Mouse (Mus musculus) thymus, adult 2 months (tissue): ENCODE measurements around the gene E130114P18Rik.

Experiments
- CTCF ChIP-seq: fragments of 200-500 bp; IDR thresholded peaks from 2 replicates; pipeline ENCODE4 v1.5.1; 2012; ENCODE audit warnings: mild to moderate bottlenecking, control low read depth, low read length, moderate library complexity, borderline replicate concordance; ENCODE audit not compliant: control insufficient read depth, poor library complexity, insufficient read depth; ENCODE audit errors: extremely low read depth
- POLR2A ChIP-seq: fragments of 200-500 bp; IDR thresholded peaks from 2 replicates; pipeline ENCODE4 v1.6.1; 2012; ENCODE audit warnings: mild to moderate bottlenecking, low read length, control low read depth, moderate library complexity; ENCODE audit not compliant: control insufficient read depth, poor library complexity, insufficient read depth; ENCODE audit errors: extremely low read depth

DNA sequence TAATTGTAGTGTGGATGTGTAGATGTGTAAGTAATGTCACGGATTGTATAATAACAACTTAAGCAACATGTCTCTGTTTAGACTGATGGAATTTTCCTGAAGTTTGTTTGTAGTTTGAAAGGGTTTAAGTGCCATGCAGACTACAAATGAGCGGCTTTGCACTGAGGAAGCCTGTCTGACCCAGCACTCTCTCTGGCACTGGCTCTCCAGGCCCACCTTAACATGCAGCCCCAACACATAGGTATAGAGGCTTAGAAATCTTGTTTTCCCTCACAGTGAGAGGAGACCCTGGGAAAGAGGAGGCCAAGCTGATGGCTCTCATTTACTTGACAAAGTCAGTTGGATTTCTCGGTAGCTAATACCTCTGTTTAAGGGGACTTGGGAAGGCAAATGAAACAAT lies 19.2 kb downstream of the E130114P18Rik start:
- TF ChIP-seq CTCF (no peak), POLR2A (no peak)
